Mouse (Mus musculus): ENCODE data around the gene Snx32.

The Snx32 gene

DNA sequence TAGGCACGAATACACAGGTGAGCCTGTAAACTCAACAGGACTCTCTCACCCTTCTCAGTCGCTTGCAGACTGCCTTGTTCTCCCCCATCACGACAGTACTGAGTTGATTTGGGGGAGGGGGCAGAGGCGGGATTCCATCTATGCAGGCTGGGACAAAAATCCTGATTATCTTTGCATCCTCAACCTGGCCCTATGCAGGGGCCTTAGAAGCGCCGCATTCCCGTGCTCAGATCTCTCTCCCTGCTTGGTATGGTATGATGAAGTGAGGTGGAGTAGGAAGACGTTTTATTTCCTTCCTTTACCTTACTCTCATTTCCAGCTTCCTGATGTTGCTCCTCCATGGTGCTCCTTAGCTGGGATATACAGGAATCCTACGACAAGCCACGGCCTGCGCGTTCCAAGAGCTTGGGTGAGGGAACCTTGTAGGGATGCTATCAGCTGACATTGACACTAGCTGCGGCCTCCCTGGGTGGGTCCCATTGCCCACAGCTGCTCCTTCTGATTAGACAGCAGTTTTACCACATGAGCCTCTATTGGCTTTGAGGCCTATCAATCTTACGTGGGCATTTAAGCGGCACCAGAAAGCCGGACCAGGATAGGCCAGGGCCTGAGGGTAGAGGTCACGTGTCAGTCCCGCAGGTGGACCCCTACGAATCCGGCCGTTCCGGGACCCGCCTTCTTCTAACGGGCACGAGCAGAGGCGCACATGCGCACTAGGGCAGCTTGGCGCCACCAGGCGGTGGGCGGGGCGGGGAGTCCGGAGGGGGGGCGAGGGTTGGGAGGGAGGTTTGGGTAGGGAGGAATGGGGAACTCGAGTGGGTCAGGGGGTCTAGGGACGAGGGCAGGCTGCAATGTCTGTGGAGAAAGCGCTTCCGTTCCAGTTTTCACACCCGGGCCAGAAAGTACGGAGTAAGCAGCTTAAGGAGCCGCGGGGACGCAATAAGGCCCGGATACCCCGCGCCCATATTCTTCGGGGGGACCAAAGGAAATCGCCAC lies at the start of gene Snx32:
Gene Snx32 (minus strand): TSS at position 508 of the 996 bp plus-strand sequence.
- peak; percentile 96 for DNase-seq (ENCODE audit: low spot score)

DNA sequence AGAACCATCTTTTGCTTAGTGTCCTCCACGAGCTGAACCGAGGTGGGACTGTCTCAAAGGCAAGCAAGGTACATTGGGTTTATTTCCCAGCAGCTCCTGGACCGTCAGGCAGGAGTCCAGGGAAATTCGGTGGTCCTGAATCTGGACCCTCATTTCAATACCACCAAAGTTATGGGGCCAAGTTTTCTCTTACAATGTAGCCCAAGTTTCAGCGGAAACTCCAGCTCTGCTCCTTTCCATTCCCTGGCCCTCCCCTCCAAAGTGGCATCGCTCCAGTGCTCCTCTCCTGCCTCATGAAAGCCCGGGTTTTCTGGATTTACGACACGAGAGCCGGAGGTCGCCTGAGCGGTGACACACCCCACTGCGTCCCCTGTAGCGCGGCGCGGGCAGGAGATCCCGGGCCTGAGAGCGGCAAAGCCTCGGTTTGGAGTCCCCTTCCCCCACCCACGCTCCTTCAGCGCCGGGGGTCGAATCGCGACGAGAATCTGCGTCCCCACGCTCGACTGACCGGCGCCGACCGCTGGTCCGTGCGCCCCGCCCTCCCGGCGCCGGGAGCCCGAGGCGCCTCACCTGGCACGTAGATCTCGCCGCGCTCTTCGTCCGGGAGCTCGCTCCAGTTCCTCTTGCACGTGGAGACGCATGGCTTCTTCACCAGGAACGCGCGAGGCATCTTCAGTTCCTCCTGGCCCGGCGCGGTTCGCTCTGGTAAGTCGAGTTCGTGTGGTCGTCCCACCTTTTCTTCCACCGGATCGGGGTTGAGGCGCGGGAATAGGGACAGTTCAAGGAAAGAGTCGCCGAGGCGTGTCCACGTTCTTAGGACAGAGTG lies 49.5 kb upstream of the Snx32 start:
- DNase-seq (ENCODE audit: low spot score): no peak

DNA sequence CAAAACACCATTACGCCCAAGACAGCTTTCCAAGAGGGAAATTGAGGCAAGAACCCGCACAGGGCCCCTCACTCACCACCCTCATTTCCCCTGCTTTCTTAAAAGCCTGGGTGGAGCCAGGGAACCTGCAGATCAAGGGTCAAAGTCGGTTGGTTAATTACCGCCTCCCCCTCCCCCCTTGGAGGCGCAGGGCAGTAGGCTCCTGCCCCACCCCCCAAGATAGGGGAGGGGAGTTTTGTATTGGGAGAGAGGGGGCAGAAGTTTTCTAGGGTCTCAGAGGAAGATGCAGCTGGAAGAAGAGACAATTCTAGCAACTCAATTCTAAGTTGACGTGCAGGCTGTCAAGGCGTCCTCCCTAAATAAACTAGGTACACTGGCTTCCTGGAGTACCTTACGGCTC lies 48.9 kb upstream of the Snx32 start:
- no peak for DNase-seq (ENCODE audit: low spot score)

DNA sequence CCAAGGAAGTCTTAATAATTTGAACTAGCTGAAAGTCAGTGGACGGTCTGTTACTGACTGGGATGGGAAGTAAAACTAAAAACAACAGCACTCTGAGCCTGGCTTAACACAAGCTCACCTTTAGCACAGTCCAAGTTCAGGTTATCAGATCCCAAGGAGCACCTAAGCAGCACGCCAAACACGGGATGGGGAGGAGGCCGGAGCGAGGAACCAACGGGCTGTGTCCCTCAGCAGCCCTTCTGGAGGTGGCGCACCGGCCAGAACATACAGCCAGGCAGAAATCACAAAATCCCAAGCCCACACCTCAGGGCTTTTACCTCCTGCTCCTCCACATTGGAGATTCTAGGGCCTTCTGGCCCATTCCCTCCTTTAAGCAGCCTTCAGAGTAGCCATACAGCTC lies 48.4 kb upstream of the Snx32 start:
- no peak for DNase-seq (ENCODE audit: low spot score)

DNA sequence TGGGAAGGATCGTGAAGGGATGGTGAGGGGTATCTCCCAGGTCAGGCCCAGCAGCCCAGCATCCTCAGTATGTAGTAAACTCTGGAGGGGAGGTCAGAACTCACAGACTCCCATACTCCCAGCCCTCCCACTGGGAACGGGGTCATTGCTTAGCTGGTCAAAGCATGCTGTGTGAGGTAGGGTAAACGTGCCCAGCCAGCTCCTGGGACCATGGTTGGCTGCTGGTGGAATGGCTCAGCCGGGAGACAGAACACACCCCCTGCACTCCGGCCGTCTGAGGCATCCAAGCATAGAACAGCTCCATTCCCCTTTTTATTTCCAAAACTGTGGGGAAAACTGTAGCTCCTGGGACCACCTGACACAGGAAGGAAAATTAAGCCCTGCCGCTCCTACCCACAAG lies 47.8 kb upstream of the Snx32 start:
- DNase-seq (ENCODE audit: low spot score): no peak

DNA sequence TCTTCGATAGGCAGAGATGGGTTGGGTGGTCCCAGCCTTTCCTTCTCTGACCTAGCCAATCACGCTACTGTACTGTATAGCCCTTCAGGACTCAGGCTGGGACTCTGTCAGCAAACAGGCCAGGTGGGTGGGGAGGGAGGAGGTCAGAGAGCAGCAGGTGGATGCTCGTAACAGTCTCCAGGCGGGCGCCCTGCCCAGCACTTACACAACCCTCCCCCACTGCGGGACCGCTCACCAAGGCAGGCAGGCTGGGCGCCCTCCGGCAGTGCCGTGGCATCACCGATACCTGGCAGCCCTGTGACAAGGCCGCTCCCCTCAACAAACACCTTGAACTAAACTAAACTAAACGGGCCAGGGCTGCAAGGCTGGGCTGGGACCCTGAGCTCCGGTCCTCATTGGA lies 43.9 kb upstream of the Snx32 start:
- no peak for DNase-seq (ENCODE audit: low spot score)

DNA sequence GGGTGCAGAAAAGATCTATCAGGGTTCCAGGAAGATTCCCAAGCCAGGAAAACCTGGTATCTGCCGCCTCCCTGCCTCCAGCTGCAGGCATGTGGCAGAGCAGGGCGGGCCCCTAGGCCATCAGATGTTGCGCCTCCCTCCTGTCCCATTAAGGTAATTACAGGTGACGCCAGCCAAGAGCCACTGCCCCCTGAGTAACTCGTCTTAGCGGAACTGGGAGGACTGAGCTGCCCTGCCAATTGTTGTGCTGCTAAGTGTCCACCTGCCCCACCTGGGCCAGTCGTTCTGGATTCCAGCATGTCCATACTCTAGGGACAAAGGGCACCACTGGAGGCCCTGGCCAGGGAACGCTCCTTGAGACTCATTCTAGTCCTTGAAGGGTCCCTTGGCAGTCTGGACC lies 43.5 kb upstream of the Snx32 start:
- DNase-seq (ENCODE audit: low spot score): no peak

DNA sequence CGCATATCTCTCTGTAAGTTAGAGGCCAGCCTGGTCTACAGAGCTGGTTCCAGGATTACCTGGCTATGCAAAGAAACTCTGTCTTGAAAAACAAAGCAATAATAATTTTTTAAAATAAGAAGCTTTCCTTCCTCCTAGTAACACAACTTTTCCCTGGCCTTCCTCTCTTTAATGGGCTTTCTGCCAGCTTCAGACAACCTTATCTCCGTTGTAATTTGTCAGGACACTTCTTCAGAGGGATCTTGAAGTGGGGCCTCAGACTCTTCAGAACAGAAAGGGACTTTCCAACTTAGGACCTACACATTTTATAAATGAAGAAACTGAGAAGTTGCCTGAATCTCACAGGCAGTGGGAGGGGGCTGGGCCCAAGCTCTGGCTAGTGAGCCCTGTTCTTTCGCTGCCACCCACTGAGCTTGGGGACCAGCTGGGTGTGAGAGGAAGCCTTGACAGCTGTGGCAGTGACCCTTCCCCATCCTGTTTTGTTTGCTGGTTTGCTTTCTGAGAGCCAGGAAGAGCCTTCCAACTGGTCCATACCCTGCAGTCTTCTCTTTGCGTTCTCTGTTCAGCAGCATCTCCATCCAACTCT lies 37.2 kb upstream of the Snx32 start:
- no peak for DNase-seq (ENCODE audit: low spot score)

DNA sequence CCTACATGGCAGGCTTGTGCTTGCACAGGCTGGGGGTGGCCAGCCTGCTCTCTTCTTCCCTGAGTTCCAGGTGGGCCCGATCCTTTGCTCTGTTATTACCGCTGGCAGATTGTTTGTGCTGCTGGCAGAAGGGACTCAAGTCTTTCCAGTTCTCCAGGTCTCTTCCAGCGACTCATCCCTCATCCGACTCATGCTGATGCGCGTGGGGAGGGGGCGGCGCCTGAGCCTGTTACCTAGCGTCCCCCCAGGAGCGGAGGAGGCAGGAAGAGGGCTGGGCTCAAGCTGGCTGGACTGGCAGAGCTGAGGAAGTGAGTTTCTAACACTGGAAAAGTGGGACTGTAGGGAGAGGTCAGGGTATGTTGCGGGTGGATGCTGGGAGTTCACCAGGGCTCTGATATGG lies 33.7 kb upstream of the Snx32 start:
- no peak for DNase-seq (ENCODE audit: low spot score)

DNA sequence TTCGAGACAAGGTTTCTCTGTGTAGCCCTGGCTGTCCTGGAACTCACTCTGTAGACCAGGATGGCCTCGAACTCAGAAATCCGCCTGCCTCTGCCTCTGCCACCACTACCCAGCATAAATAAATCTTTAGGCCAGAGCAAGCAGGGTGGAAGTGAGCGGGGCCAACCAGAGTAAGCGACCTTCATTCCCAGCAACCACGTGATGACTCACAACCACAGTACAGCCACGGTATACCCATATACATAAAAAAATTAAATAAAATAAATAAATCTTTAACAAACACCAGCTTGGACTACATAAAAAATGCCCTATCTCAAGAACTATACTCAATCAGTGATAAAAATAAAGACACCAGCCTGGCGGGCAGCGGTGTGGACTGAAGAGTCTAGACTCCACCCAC lies 33.0 kb upstream of the Snx32 start:
- DNase-seq (ENCODE audit: low spot score): no peak

DNA sequence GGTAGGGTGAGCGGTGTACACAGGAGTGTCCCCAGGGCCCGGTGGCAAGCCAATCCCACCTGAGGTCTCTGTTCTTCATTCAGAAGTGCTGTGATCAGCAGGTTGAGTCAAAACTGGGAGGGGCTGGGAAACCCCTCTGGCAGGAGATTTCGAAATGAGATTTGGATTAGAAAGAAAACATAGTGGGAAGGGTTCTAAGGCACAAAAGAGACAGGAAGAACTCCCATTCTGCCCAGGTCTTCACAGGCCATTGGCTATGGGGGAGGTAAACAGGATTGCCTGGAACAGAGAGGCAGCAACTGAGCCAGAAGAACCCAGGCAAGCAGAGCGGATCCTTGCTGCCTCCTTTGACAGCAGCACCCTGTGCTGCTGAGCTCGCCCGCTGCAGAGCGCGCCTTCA lies 28.4 kb upstream of the Snx32 start:
- no peak for DNase-seq (ENCODE audit: low spot score)

DNA sequence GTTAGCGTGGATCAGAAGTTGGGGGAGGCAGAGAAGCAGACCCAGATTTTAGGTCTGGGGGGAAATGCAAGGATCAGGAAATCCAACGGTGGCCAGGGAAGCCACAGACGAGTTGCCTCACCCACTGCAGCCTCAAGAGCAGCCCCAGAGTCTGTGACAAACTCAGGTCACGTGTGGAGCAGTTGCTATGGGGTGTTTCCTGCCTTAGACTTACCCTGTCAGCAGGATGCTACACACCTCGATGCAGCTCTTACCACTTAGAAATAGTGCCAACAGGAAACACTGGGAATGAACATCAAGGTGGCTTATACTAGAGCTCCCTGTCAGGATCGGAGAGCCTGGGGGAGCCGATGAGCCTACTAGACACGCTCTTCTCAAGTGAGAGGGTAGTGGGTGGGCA lies 22.2 kb upstream of the Snx32 start:
- DNase-seq (ENCODE audit: low spot score): no peak

DNA sequence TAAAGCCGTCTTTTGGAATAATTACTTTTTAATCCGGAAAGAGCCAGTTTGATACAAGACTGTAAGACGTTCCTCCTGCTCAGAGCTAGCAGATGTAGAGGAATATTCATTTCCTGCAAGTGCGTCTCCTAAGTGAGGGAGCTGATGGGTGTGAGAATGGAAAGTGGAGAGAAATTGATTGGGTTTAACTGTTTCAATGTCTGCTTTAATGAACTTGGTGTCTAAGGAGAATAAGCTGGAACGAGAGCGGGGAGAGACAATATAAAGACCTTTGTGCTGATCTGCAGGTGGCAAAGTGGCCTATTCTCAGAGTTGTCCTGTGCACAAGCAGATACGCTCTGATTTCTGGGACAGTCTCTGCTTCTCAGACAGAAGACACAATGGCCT lies 19.8 kb upstream of the Snx32 start:
- no peak for DNase-seq (ENCODE audit: low spot score)

DNA sequence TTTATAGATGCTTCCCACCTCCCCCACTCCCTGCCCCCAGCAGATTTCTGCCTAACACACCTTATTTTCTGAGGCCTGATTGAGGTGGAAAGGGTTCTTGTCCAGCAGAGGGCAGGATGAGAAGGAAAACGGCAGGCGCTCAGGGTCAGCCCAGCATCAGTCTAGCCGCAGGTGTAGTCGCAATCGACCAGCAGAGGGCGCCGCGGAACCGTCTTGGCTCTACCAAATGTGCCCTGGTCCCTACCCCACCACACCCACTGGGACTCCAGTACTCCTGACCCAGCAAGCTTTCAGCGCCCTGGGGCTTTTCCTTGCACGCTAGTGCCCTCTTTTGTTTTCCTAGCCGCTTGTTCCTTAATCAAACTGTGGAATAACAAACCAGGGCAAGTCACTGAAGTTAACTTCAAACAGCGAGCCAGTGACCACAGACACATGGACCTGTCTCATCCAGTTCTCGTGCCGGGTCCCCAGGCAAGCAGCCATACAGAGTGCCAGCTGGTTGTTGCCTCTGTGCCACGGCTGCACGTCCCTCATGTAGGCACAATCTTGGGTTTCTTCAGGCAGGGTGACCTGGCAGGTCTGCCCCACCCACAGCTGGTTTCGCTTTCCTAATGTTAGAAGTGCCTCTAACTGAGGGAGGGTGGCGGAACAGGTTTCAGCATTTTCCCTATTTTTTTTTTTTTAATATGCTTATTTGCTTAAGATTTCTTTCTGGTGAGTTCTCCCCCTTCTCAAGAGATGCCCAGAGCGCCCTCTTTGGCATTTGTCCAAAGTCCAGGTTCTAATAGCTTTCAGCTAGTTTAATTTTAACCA lies 19.2 kb upstream of the Snx32 start:
- peak; percentile 100 for DNase-seq (ENCODE audit: low spot score)

DNA sequence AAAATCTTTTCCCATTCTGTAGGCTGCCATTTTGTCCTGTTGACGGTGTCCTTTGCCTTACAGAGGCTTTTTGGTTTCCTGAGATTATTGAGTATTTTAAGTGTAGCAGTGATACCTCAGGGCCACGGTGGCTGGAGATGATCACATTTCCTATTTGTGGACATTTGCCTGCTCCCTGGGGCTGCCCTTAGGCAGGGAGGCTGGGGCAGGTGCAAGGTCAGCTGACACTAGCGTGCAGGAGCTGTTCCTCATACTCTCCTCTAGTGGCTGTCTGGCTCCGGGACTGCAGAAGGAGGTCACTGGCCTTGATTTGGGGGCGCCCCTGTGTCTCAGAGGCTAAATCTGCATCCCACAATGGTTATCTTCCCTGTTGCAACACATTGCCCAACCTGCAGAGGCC lies 14.9 kb upstream of the Snx32 start:
- DNase-seq (ENCODE audit: low spot score): no peak

DNA sequence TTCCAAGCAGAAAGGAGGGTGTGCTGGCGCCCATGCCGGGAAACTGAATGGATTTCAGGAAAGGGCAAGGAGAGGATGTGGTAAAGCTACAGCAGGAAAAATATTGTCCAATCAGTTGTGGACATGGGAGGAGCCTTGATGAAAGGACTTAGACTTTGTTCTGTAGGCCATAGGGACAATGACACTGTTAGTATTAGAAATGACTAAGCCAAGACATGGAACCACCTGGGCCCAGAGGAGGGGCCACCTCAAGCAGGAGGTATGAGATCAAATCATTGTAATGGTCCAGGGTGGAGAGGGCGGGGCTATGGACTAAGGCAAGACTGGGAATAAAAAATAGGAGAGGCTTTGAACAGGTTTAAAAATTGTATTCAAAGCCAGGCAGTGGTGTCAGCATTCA lies 8.4 kb upstream of the Snx32 start:
- DNase-seq (ENCODE audit: low spot score): no peak

DNA sequence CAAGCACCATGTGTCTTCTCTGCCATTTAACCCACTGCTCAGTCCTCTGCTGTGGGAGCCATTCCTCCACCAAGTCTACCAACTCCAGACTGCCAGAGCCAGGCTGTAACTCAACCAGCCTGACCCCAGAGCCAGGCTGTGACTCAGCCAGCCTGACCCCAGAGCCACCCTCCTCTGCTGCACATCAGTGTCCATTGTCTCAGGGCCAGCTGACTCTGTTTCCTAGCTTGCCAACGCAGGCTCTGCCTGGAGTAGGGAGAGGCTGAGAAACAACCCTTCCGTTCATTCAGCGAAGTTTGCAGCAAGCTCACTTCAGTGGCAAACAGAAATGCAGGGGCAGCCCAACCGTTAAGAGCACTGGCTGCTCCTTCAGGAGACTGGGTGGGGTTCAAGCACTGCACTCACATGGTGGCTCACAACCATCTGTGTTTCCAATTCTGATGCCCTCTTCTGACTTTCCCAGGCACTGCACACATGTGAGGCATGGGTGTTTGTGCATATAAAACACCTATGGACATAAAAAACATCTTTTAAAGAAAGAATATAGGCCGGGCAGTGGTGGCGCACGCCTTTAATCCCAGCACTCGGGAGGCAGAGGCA lies 6.7 kb upstream of the Snx32 start:
- no peak for DNase-seq (ENCODE audit: low spot score)

DNA sequence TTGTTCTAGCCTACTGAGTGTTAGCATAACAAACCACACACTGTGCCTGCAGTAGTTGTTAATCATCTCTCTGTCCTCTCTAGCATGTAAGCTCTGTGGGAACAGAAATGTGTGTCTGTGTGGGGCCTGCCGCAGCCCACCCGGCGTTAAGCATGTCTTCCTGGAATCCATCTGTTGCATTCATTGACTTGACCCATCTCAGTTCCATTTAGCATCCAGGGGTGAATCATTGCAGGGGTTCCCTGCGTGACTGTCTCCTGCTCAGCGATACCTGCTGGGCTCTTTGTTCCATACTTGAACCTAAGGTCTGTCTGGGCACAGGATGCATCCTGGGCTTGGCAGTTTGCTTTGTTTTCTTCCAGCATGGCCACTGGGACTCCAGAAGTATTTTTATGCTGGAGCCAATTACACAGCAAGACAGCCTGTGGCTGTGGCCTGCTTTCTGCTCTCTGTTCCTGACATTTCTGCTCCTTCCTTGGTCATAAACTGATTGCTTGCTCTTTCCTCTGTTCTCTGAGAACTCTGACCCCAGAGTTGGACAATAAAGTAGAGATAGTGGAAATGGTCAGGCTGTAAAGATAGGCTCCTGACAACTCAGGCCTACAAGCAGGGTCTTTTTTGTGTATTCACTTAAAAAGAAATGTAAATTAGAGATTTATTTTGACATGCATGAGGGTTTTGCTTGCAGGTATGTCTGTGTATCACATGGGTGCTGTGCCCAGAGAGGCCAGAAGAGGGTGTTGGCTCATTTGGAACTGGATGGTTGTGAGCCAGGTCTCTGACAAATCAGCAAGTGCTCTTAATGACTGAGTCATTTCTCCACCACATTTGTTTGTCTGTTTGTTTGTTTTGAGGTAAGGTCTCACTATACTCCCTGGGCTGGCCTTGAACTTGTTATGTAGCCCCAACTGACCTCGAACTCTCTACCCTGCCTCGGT lies 5.8 kb upstream of the Snx32 start:
- DNase-seq (ENCODE audit: low spot score): peak; percentile 56

DNA sequence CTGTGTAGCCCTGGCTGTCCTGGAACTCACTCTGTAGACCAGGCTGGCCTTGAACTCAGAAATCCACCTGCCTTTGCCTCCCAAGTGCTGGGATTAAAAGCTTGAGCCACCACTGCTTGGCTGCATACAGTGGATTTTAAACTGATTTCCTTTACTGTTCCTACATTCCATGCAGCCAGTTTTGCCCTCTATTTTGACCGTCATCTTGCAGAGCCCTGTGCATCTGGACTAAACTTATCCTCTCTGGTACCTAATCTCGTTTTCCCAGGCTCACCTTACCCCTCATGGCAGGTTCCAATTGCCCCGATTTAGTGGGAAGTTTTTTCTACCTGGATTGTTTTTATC lies 2.6 kb upstream of the Snx32 start:
- DNase-seq (ENCODE audit: low spot score): no peak

Measured in retina, embryonic 14.5 days (tissue).